Mouse (Mus musculus) liver, postnatal 0 days (tissue): ENCODE data around the gene Ppara.

ENCODE experiments used
- CTCF ChIP-seq: sonication (generic); IDR thresholded peaks from 2 replicates; pipeline ENCODE4 v1.5.1; 2016; ENCODE audit warnings: antibody characterized with exemption, low read depth
- EP300 ChIP-seq: IDR thresholded peaks from 2 replicates; pipeline ENCODE4 v1.6.1; 2016; ENCODE audit warnings: antibody characterized with exemption, low read depth, mild to moderate bottlenecking

- TF ChIP-seq CTCF (no peak), EP300 (no peak)
These were observed 11.9 kb downstream of the Ppara start for GRCm38 (mm10) chr15:85746671-85747070.
